Mouse (Mus musculus) testis, adult 2 months (tissue): ENCODE measurements around the gene Gfod1.

Source experiments
- CTCF ChIP-seq: fragments of 200-500 bp; IDR thresholded peaks from 2 replicates; pipeline ENCODE4 v1.5.1; 2012; ENCODE audit warnings: low read depth, mild to moderate bottlenecking, inconsistent platforms, low read length, moderate library complexity; ENCODE audit not compliant: control insufficient read depth, insufficient read depth, insufficient replicate concordance
- POLR2A ChIP-seq: fragments of 200-500 bp; IDR thresholded peaks from 2 replicates; pipeline ENCODE4 v1.6.1; 2012; ENCODE audit warnings: low read depth, mild to moderate bottlenecking, inconsistent platforms, low read length, moderate library complexity; ENCODE audit not compliant: control insufficient read depth

- TF ChIP-seq CTCF = no peak
- no peak for TF ChIP-seq POLR2A
Observed at GRCm38 (mm10) chr13:43296140-43296805, 7.7 kb downstream of the Gfod1 start.
